11 mouse cellular contexts compared by ENCODE assay signal in genomic region chr10:128742616-128743015, GRCm38 (mm10). TPM values are rescaled to one million over a fixed set of nuclear protein-coding genes. Genes with fewer than 3 reads are reported as not detected.
A peak's percentile ranks its signal among the peaks of the same experiment; 100 is the strongest.
DNase-seq lines count a peak whose midpoint lies in the region; ATAC-seq lines count a peak whose summit lies in the region.
"Had no signal": no experiment of that assay in that cellular context is flagged by ENCODE, and none has a peak within 500 bp of the region (broad histone marks: within the 10 kb centered on the region; RNA-seq: fewer than 3 reads in every experiment).

No protein-coding gene starts in this region.

- peak overlapping the region; percentile 60; the same call in 1 of the 2 replicates for H3K4me3 ChIP-seq in hindbrain, embryonic 13.5 days
- no peak overlapping the region for H3K4me3 ChIP-seq in hindbrain, embryonic 11.5 days (ENCODE audit: low read depth, low read length)
- no peak overlapping the region for H3K4me3 ChIP-seq in intestine, embryonic 15.5 days (replicated peaks)
- H3K4me3 ChIP-seq in stomach, embryonic 16.5 days (replicated peaks; ENCODE audit: low read length): peak overlapping the region; percentile 77

- no peak overlapping the region for H3K9ac ChIP-seq in hindbrain, embryonic 13.5 days
- no peak overlapping the region for H3K9ac ChIP-seq in hindbrain, embryonic 11.5 days (ENCODE audit: low read depth, low read length)
- H3K9ac ChIP-seq in intestine, embryonic 15.5 days: no peak overlapping the region
- H3K9ac ChIP-seq in stomach, embryonic 16.5 days (ENCODE audit: low read length): peak overlapping the region; percentile 91

- peaks cover 31% of the 10 kb centered on the region for H3K4me1 ChIP-seq in hindbrain, embryonic 13.5 days (replicated peaks)
- 0 out of 2 replicates have a peak, but pooled peaks cover 4% of the 10 kb centered on the region for H3K4me1 ChIP-seq in hindbrain, embryonic 11.5 days (replicated peaks; ENCODE audit: control insufficient read depth, insufficient read depth, low read length)
- H3K4me1 ChIP-seq in intestine, embryonic 15.5 days (replicated peaks): peaks cover 21% of the 10 kb centered on the region
- H3K4me1 ChIP-seq in stomach, embryonic 16.5 days (ENCODE audit: control insufficient read depth, insufficient read depth, low read length): peaks cover 21% of the 10 kb centered on the region

- no peak overlapping the region for H3K27ac ChIP-seq in hindbrain, embryonic 13.5 days
- no peak overlapping the region for H3K27ac ChIP-seq in hindbrain, embryonic 11.5 days (ENCODE audit: low read depth, low read length)
- H3K27ac ChIP-seq in intestine, embryonic 15.5 days: no peak overlapping the region
- peak overlapping the region; percentile 85 for H3K27ac ChIP-seq in stomach, embryonic 16.5 days (ENCODE audit: low read length)
- H3K27ac ChIP-seq: midbrain, embryonic 15.5 days had no signal

- DNase-seq in hindbrain, embryonic 11.5 days (ENCODE audit: low spot score): no peak
- peak; percentile 38 to 42 for DNase-seq in urinary bladder, adult 18-20 months (ENCODE audit: low spot score in 2 of 2)
- DNase-seq in urinary bladder, postnatal 10 days (ENCODE audit: low spot score): no peak
- DNase-seq in adrenal gland, adult 8-10 months: no peak
- no peak for DNase-seq in embryo, embryonic 9.5 days (ENCODE audit: extremely low spot score)

- WGBS in hindbrain, embryonic 13.5 days: 50% methylated on average over 4 of the region's 4 CpGs
- 44% methylated on average over 4 of the region's 4 CpGs for WGBS in hindbrain, embryonic 11.5 days
- WGBS in intestine, embryonic 15.5 days: 37% methylated on average over 4 of the region's 4 CpGs
- WGBS in stomach, embryonic 16.5 days: 18% methylated on average over 4 of the region's 4 CpGs

- no peak for ATAC-seq in hindbrain, embryonic 13.5 days (ENCODE audit: low FRiP score)
- ATAC-seq in hindbrain, embryonic 11.5 days (ENCODE audit: low FRiP score): no peak
- ATAC-seq in intestine, embryonic 15.5 days: no peak
- peak; percentile 39; the same call in 1 of the 2 replicates for ATAC-seq in stomach, embryonic 16.5 days (ENCODE audit: insufficient read depth, low FRiP score)
- ATAC-seq: activated CD4-positive, CD25-positive, alpha-beta regulatory T cell, adult 4 months; midbrain, embryonic 15.5 days had no signal

- peaks cover 63% of the 10 kb centered on the region for H3K27me3 ChIP-seq in hindbrain, embryonic 13.5 days
- H3K27me3 ChIP-seq in hindbrain, embryonic 11.5 days (ENCODE audit: control insufficient read depth, insufficient read depth, low read length): peaks cover 29% of the 10 kb centered on the region
- H3K27me3 ChIP-seq in intestine, embryonic 15.5 days (replicated peaks): no peaks in the 10 kb centered on the region
- H3K27me3 ChIP-seq in stomach, embryonic 16.5 days (ENCODE audit: control insufficient read depth, insufficient read depth, low read length): no peaks in the 10 kb centered on the region

- peak overlapping the region; percentile 94; the same call in 1 of the 2 replicates for H3K4me2 ChIP-seq in hindbrain, embryonic 13.5 days
- no peak overlapping the region for H3K4me2 ChIP-seq in hindbrain, embryonic 11.5 days (replicated peaks; ENCODE audit: low read depth, low read length)
- peak overlapping the region; percentile 90 for H3K4me2 ChIP-seq in intestine, embryonic 15.5 days (replicated peaks)
- H3K4me2 ChIP-seq in stomach, embryonic 16.5 days (ENCODE audit: low read depth, low read length): peak overlapping the region; percentile 73

- H3K36me3 ChIP-seq in hindbrain, embryonic 13.5 days: no peaks in the 10 kb centered on the region
- no peaks in the 10 kb centered on the region for H3K36me3 ChIP-seq in hindbrain, embryonic 11.5 days (ENCODE audit: control insufficient read depth, insufficient read depth, low read length)
- H3K36me3 ChIP-seq in intestine, embryonic 15.5 days: no peaks in the 10 kb centered on the region
- no peaks in the 10 kb centered on the region for H3K36me3 ChIP-seq in stomach, embryonic 16.5 days (ENCODE audit: control insufficient read depth, insufficient read depth, low read length)
- H3K36me3 ChIP-seq: midbrain, embryonic 15.5 days had no signal

- H3K9me3 ChIP-seq in hindbrain, embryonic 13.5 days: no peaks in the 10 kb centered on the region
- H3K9me3 ChIP-seq in hindbrain, embryonic 11.5 days (ENCODE audit: control insufficient read depth, low read length): no peaks in the 10 kb centered on the region
- H3K9me3 ChIP-seq in intestine, embryonic 15.5 days: no peaks in the 10 kb centered on the region
- no peaks in the 10 kb centered on the region for H3K9me3 ChIP-seq in stomach, embryonic 16.5 days (replicated peaks; ENCODE audit: control insufficient read depth, low read length)
- H3K9me3 ChIP-seq: midbrain, embryonic 15.5 days had no signal

RNA-seq across cellular contexts. Expression of gene Dgka, which starts 2.0 kb away (rescaled TPM):
- 6.5 and 7.0 TPM in 2 replicates for polyA plus RNA-seq in hindbrain, embryonic 13.5 days (2015; fragmentation: Nextera tagmentation; extraction: Ambion mirVana)
- 5.0 and 6.2 TPM in 2 replicates for polyA plus RNA-seq in hindbrain, embryonic 11.5 days (2014; fragmentation: Nextera tagmentation; extraction: Ambion mirVana)
- 7.1 and 7.4 TPM in 2 replicates for polyA plus RNA-seq in intestine, embryonic 15.5 days (2015; fragmentation: Nextera tagmentation; extraction: Ambion mirVana)
- polyA plus RNA-seq in stomach, embryonic 16.5 days (2015; fragmentation: Nextera tagmentation; extraction: Ambion mirVana): 28.2 and 36.1 TPM in 2 replicates
- total RNA-seq in adrenal gland, adult 8-10 months (2022): 10 to 100 TPM; 16.5 to 41.1 (median 28.6) TPM

RNA-seq across cellular contexts. Expression of gene Pym1, which starts 5.1 kb away (rescaled TPM):
- 46.5 and 50.0 TPM in 2 replicates for polyA plus RNA-seq in hindbrain, embryonic 13.5 days (2015; fragmentation: Nextera tagmentation; extraction: Ambion mirVana)
- 44.5 and 48.3 TPM in 2 replicates for polyA plus RNA-seq in hindbrain, embryonic 11.5 days (2014; fragmentation: Nextera tagmentation; extraction: Ambion mirVana)
- polyA plus RNA-seq in intestine, embryonic 15.5 days (2015; fragmentation: Nextera tagmentation; extraction: Ambion mirVana): 32.9 and 34.1 TPM in 2 replicates
- polyA plus RNA-seq in stomach, embryonic 16.5 days (2015; fragmentation: Nextera tagmentation; extraction: Ambion mirVana): 35.0 and 36.2 TPM in 2 replicates
- 10 to 100 TPM; 24.1 to 31.9 (median 27.0) TPM for total RNA-seq in adrenal gland, adult 8-10 months (2022)

RNA-seq across cellular contexts. Expression of gene Cdk2, which starts 37.8 kb away (rescaled TPM):
- 26.0 and 26.7 TPM in 2 replicates for polyA plus RNA-seq in hindbrain, embryonic 13.5 days (2015; fragmentation: Nextera tagmentation; extraction: Ambion mirVana)
- 75.2 and 86.5 TPM in 2 replicates for polyA plus RNA-seq in hindbrain, embryonic 11.5 days (2014; fragmentation: Nextera tagmentation; extraction: Ambion mirVana)
- polyA plus RNA-seq in intestine, embryonic 15.5 days (2015; fragmentation: Nextera tagmentation; extraction: Ambion mirVana): 72.7 and 80.9 TPM in 2 replicates
- polyA plus RNA-seq in stomach, embryonic 16.5 days (2015; fragmentation: Nextera tagmentation; extraction: Ambion mirVana): 76.7 and 81.2 TPM in 2 replicates
- total RNA-seq in adrenal gland, adult 8-10 months (2022): 10 to 100 TPM; 13.4 to 26.6 (median 19.3) TPM

RNA-seq across cellular contexts. Expression of gene Pmel, which starts 38.6 kb away (rescaled TPM):
- 0.32 and 0.70 TPM in 2 replicates for polyA plus RNA-seq in hindbrain, embryonic 13.5 days (2015; fragmentation: Nextera tagmentation; extraction: Ambion mirVana)
- polyA plus RNA-seq in hindbrain, embryonic 11.5 days (2014; fragmentation: Nextera tagmentation; extraction: Ambion mirVana): 4.5 and 5.8 TPM in 2 replicates
- 1.0 and 1.1 TPM in 2 replicates for polyA plus RNA-seq in intestine, embryonic 15.5 days (2015; fragmentation: Nextera tagmentation; extraction: Ambion mirVana)
- 1.6 and 3.0 TPM in 2 replicates for polyA plus RNA-seq in stomach, embryonic 16.5 days (2015; fragmentation: Nextera tagmentation; extraction: Ambion mirVana)
- total RNA-seq in adrenal gland, adult 8-10 months (2022): 1 to 10 TPM; 1.1 to 1.7 (median 1.3) TPM
- total RNA-seq: common myeloid progenitor, adult 5-6 weeks had no signal

RNA-seq across cellular contexts. Expression of gene Rab5b, which starts 46.6 kb away (rescaled TPM):
- polyA plus RNA-seq in hindbrain, embryonic 13.5 days (2015; fragmentation: Nextera tagmentation; extraction: Ambion mirVana): 99.1 and 101 TPM in 2 replicates
- polyA plus RNA-seq in hindbrain, embryonic 11.5 days (2014; fragmentation: Nextera tagmentation; extraction: Ambion mirVana): 76.0 and 83.0 TPM in 2 replicates
- polyA plus RNA-seq in intestine, embryonic 15.5 days (2015; fragmentation: Nextera tagmentation; extraction: Ambion mirVana): 59.0 and 60.5 TPM in 2 replicates
- polyA plus RNA-seq in stomach, embryonic 16.5 days (2015; fragmentation: Nextera tagmentation; extraction: Ambion mirVana): 85.1 and 87.8 TPM in 2 replicates
- total RNA-seq in adrenal gland, adult 8-10 months (2022): 100 to 1,000 TPM; 126 to 149 (median 145) TPM

Comparison
In these comparisons a context has a peak if more than half of its experiments do, and no peak if none do; other contexts are left out.
1. H3K4me3 ChIP-seq: peak in hindbrain, embryonic 13.5 days (single experiment) and stomach, embryonic 16.5 days (single experiment); none in hindbrain, embryonic 11.5 days (single experiment) and intestine, embryonic 15.5 days (single experiment).
2. DNase-seq: peak in urinary bladder, adult 18-20 months (2 of 2); none in hindbrain, embryonic 11.5 days (single experiment), urinary bladder, postnatal 10 days (single experiment), adrenal gland, adult 8-10 months (single experiment) and embryo, embryonic 9.5 days (single experiment).